Mouse (Mus musculus) cerebellum, adult 2 months (tissue): ENCODE data around the gene Nicn1. TPM values are rescaled to one million over a fixed set of nuclear protein-coding genes. Genes with fewer than 3 reads are reported as not detected.

Source experiments
- DNase-seq, 2 experiments: peaks; one replicate each; pipeline ENCODE4 v3.0.0; 2021
- H3K27ac ChIP-seq: fragments of 200-500 bp; 2 replicates; pipeline ENCODE4 v1.5.1; 2012; ENCODE audit warnings: low read length, control low read depth, inconsistent platforms; ENCODE audit not compliant: insufficient read depth
- H3K27me3 ChIP-seq: fragments of 200-500 bp; 2 replicates; pipeline ENCODE4 v1.6.1; 2012; ENCODE audit warnings: inconsistent platforms, mild to moderate bottlenecking, low read length, moderate library complexity; ENCODE audit not compliant: control insufficient read depth, insufficient read depth
- H3K4me1 ChIP-seq: fragments of 200-500 bp; 2 replicates; pipeline ENCODE4 v1.6.1; 2011; ENCODE audit warnings: low read length; ENCODE audit not compliant: control insufficient read depth, insufficient read depth
- H3K4me3 ChIP-seq: fragments of 200-500 bp; replicated peaks from 2 replicates; pipeline ENCODE3; 2011; ENCODE audit warnings: mild to moderate bottlenecking, low read depth, low read length, control low read depth; ENCODE audit not compliant: insufficient read depth
- CTCF ChIP-seq: fragments of 200-500 bp; IDR thresholded peaks from 2 replicates; pipeline ENCODE4 v1.5.1; 2011; ENCODE audit warnings: low read depth, mild to moderate bottlenecking, control low read depth, low read length, moderate library complexity, borderline replicate concordance; ENCODE audit not compliant: insufficient read depth
- POLR2A ChIP-seq: fragments of 200-500 bp; IDR thresholded peaks from 2 replicates; pipeline ENCODE4 v1.6.1; 2011; ENCODE audit warnings: low read length, control low read depth, borderline replicate concordance; ENCODE audit not compliant: insufficient read depth
- WGBS: fragments of 180-500 bp; shearing (Covaris S2); methylation state at CpG from one replicate; pipeline ENCODE4 v1.1.7; 2018; 5-methylcytosine and 5-hydroxymethylcytosine counted together
- polyA plus RNA-seq: library from polyadenylated mRNA; depleted of rRNA; stranded (reverse); fragments of >200 nt; gene quantifications from 2 replicates; pipeline ENCODE4 v1.2.3, GENCODE M21; 2012; rRNA removed

Gene Nicn1
- 94.1 and 97.5 TPM in 2 replicates for polyA plus RNA-seq

GRCm38 (mm10) chr9:108290016-108290750 is at the start of gene Nicn1:
Gene Nicn1, plus strand, starts transcription at chr9:108290429.
- peak; percentile 77; the same call in 1 of the 2 replicates for TF ChIP-seq POLR2A
- TF ChIP-seq CTCF: no peak
- H3K27me3 ChIP-seq: no peaks in the 10 kb centered on the region
- peak; percentile 90 to 96 for DNase-seq
- WGBS: under 1% methylated on average over 32 of the region's 32 CpGs
- H3K4me3 ChIP-seq: peak within 1 kb of the TSS; percentile 94
- H3K4me1 ChIP-seq: no peaks in the 10 kb centered on the region
- H3K27ac ChIP-seq: peak within 1 kb of the TSS; percentile 30; the same call in 1 of the 2 replicates

- Histone ChIP-seq H3K4me1 (no peaks in the 10 kb centered on the region), H3K4me3 (no peak overlapping the region), H3K27me3 (no peaks in the 10 kb centered on the region), H3K27ac (no peak overlapping the region)
- DNase-seq: no peak
- TF ChIP-seq POLR2A (no peak), CTCF (no peak)
- WGBS: 86% methylated on average over 3 of the region's 3 CpGs
Observed at GRCm38 (mm10) chr9:108244540-108244939, 45.7 kb upstream of the Nicn1 start.

DNA sequence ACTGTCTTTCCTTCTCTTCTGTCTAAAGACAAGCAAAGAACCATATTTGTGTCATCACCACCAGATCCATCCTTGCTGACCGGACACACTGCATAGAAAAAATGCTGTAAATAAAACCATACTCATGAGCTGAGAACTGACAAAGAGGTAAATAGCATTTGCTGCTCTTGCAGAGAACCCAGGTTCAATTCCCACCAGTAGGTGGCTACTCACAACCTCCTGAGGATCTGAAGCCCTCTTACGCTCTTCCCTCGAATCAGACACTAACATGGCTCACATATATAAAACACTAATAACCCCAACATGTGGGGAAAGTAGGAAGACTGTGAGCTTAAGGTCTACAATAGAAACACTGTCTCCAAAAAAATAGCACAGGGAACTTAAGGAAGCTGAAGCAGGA is 45.2 kb upstream of the Nicn1 start:
- WGBS: 67% methylated on average over 3 of the region's 3 CpGs
- H3K27ac ChIP-seq: no peak overlapping the region
- no peaks in the 10 kb centered on the region for H3K27me3 ChIP-seq
- H3K4me1 ChIP-seq: no peaks in the 10 kb centered on the region
- H3K4me3 ChIP-seq: no peak overlapping the region
- no peak for TF ChIP-seq POLR2A
- no peak; the same call in 1 of the 2 replicates for TF ChIP-seq CTCF
- DNase-seq: no peak

DNA sequence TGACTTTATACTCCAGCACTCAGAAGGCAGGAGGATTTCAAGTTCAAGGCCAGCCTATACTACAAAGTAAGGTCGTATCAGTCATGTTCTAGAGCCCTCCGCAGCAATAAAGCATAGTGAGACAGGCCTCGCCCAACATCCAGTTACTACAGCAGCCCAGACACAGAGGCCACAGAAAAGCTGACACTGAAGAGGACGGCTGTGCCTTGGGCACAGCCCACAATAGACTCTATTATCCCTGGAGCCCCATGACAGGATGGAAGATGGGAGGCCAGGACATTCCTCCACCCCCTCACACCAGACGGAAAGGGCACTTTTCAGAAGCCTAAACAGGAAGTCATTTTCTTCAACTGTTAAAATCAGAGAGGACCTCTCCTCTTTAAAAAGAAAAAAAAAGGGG is 41.3 kb upstream of the Nicn1 start:
- TF ChIP-seq POLR2A: no peak
- 68% methylated on average over 5 of the region's 5 CpGs for WGBS
- Histone ChIP-seq H3K4me1 (no peaks in the 10 kb centered on the region), H3K27ac (no peak overlapping the region), H3K27me3 (no peaks in the 10 kb centered on the region), H3K4me3 (no peak overlapping the region)
- DNase-seq: no peak

GRCm38 (mm10) chr9:108251877-108252276 is 38.4 kb upstream of the Nicn1 start:
- WGBS: 82% methylated on average over 6 of the region's 6 CpGs
- TF ChIP-seq CTCF (no peak), POLR2A (no peak)

GRCm38 (mm10) chr9:108252766-108253165 is 37.5 kb upstream of the Nicn1 start:
- Histone ChIP-seq H3K27me3 (no peaks in the 10 kb centered on the region), H3K4me1 (no peaks in the 10 kb centered on the region), H3K27ac (no peak overlapping the region), H3K4me3 (no peak overlapping the region)
- no peak for DNase-seq
- 96% methylated on average over 7 of the region's 7 CpGs for WGBS
- TF ChIP-seq CTCF: no peak
- no peak for TF ChIP-seq POLR2A

More at GRCm38 (mm10) chr9:108251877-108252276, 38.4 kb upstream of the Nicn1 start:
- Histone ChIP-seq H3K4me1 (no peaks in the 10 kb centered on the region), H3K4me3 (no peak overlapping the region), H3K27me3 (no peaks in the 10 kb centered on the region), H3K27ac (no peak overlapping the region)
- no peak for DNase-seq

DNA sequence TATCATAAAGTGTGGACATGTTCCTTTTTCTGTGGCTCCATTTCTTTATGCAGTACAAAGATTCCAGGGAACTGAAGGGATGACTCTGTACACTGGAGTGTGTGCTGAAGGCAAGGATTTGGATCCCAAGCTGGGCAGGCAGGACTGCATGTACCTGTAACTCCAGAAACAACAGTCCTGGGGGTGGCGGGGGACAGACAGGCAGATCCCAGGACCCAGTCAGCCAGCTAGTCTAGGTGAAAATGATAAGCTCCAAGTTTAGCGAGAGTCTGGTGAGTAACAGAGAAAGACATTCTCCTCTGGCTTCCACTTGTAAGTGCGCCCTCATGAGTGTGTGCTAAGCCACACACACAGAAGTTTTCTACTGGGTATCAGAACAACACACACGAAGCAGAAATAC is 29.7 kb upstream of the Nicn1 start:
- Histone ChIP-seq H3K4me1 (peaks cover 9% of the 10 kb centered on the region; the same call in 1 of the 2 replicates), H3K4me3 (no peak overlapping the region), H3K27ac (no peak overlapping the region), H3K27me3 (no peaks in the 10 kb centered on the region)
- DNase-seq: no peak
- TF ChIP-seq POLR2A: no peak
- TF ChIP-seq CTCF: no peak
- WGBS: 82% methylated on average over 4 of the region's 4 CpGs

DNA sequence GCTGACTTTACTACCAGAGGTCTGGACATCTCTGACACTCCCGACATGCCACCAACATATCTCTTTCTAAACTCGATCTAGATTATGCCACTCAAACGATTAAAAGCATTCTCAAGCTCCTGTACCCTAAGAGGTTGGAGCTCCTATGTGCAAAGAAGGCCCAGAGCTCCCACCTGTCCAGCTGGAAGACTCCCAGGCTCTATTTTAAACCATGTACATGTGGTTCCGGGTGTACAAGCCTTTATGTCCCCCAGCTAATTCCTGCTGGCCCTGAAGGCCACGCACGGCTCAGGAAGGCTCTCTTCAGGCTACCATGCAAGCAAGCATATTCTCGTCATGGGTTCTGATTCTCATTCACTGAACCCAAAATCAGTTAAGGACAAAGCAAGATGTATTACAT is 28.4 kb upstream of the Nicn1 start:
- DNase-seq: peak in 1 of 2 experiments; percentile 21

More for the DNA sequence above, 28.4 kb upstream of the Nicn1 start:
- Histone ChIP-seq H3K27ac (no peak overlapping the region), H3K4me3 (peak overlapping the region; percentile 35), H3K4me1 (peaks cover 9% of the 10 kb centered on the region; the same call in 1 of the 2 replicates), H3K27me3 (no peaks in the 10 kb centered on the region)
- no peak for TF ChIP-seq CTCF
- TF ChIP-seq POLR2A: no peak
- WGBS: 27% methylated on average over 7 of the region's 7 CpGs
